Mouse (Mus musculus) thymus, postnatal 0 days (tissue): ENCODE results near the gene Rimbp3. TPM values are rescaled to one million over a fixed set of nuclear protein-coding genes. Genes with fewer than 3 reads are reported as not detected.

Source experiments
- DNase-seq: peaks from one replicate; pipeline ENCODE4 v3.0.0-alpha.2; 2015; ENCODE audit warnings: low spot score
- polyA plus RNA-seq: library from polyadenylated mRNA; unstranded; fragments of >200 nt; fragmentation: Nextera tagmentation; extraction: Ambion mirVana; gene quantifications from 2 replicates; pipeline ENCODE4 v1.2.1, GENCODE M21; 2015

Gene Rimbp3
- polyA plus RNA-seq, 1 experiment from 2014 or later, result 0.48 TPM

GRCm38 (mm10) chr16:17255270-17255669 is 46.9 kb downstream of the Rimbp3 start:
- no peak for DNase-seq

- DNase-seq, result no peak
Observed at GRCm38 (mm10) chr16:17257359-17257821, 49.0 kb downstream of the Rimbp3 start.

- no peak for DNase-seq
Observed at GRCm38 (mm10) chr16:17258917-17259316, 50.5 kb downstream of the Rimbp3 start.

- DNase-seq, result no peak
Observed at GRCm38 (mm10) chr16:17261341-17261740, 52.9 kb downstream of the Rimbp3 start.

Other genes with a start within 250 kb of the Rimbp3 start
- 180 and 190 TPM in 2 replicates for gene Mapk1, start 225.2 kb upstream of the Rimbp3 start, polyA plus RNA-seq
- 10.2 and 12.2 TPM in 2 replicates for gene Ypel1, start 138.9 kb upstream of the Rimbp3 start, polyA plus RNA-seq
- gene Ppil2, start 97.3 kb upstream of the Rimbp3 start, polyA plus RNA-seq, result 148 and 150 TPM in 2 replicates
- 56.5 and 61.3 TPM in 2 replicates for gene 2610318N02Rik, start 83.4 kb upstream of the Rimbp3 start, polyA plus RNA-seq
- 74.2 and 113 TPM in 2 replicates for gene Sdf2l1, start 76.2 kb upstream of the Rimbp3 start, polyA plus RNA-seq
- 17.2 and 18.7 TPM in 2 replicates for gene Ydjc, start 64.0 kb upstream of the Rimbp3 start, polyA plus RNA-seq
- gene Ccdc116, start 61.4 kb upstream of the Rimbp3 start, polyA plus RNA-seq, result 0.73 and 1.3 TPM in 2 replicates
- gene Ube2l3, start 6.0 kb upstream of the Rimbp3 start, polyA plus RNA-seq, result 420 and 454 TPM in 2 replicates
- 1.5 and 2.2 TPM in 2 replicates for gene Hic2, start 25.0 kb downstream of the Rimbp3 start, polyA plus RNA-seq
- 33.3 and 50.5 TPM in 2 replicates for gene Tmem191c, start 67.5 kb downstream of the Rimbp3 start, polyA plus RNA-seq
- gene Serpind1, start 122.8 kb downstream of the Rimbp3 start, polyA plus RNA-seq, result 0.15 and 0.30 TPM in 2 replicates
- gene Snap29, start 197.4 kb downstream of the Rimbp3 start, polyA plus RNA-seq, result 14.1 and 14.8 TPM in 2 replicates
- 29.0 and 31.3 TPM in 2 replicates for gene Pi4ka, start 197.7 kb downstream of the Rimbp3 start, polyA plus RNA-seq
- gene Crkl, start 243.4 kb downstream of the Rimbp3 start, polyA plus RNA-seq, result 59.8 and 68.0 TPM in 2 replicates